Mouse (Mus musculus) frontal cortex, postnatal 36 days (tissue): ENCODE data around the gene Fignl2.

Experiments
- DNase-seq, 2 experiments: peaks; one replicate each; pipeline ENCODE4 v3.0.0; 2022; ENCODE audit warnings: low spot score in 2 of 2

Gene Fignl2

DNA sequence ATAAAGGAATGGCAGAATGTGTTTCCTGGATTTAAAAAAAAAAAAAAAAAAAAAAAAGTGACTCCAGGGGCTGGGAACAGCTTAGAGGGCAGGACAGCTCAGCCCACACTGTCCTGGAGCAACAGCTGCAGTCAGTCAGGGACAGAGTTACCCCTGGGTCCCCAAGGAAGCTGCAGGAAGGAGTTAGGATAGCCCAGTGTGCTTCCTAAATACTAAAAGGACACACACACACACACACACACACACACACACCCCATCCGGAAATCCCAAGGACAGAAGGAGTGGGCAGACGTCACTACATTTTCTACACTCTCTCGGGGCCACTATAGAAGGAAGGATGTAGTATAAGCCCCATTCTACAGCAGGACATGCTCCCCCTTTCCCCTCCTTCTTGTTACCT, 10.3 kb downstream of the Fignl2 start:
- DNase-seq = no peak

- DNase-seq = no peak
Measured at GRCm38 (mm10) chr15:101066920-101067696, 11.3 kb downstream of the Fignl2 start.

- no peak for DNase-seq
Measured at GRCm38 (mm10) chr15:101066364-101066847, 12.0 kb downstream of the Fignl2 start.

DNA sequence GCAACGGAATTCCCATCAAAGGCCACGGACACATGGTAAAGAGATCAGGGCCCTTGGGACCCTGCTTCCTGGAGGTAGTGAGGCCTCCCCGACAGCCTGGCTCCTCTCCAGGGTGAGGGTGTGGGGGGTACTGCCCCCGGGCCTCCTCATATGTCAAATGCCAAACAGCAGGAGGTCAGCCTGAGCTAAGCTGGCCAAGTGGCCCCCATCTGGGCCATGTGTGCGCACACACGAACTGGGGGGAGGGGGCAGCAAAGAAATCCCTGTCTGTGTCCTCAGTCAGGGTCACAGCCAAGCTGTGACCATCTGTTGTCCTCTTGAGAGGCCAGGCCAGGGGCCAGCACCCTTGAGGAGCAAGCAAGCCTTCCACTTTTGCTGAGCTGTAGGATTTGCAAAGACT, 13.3 kb downstream of the Fignl2 start:
- DNase-seq = no peak

DNA sequence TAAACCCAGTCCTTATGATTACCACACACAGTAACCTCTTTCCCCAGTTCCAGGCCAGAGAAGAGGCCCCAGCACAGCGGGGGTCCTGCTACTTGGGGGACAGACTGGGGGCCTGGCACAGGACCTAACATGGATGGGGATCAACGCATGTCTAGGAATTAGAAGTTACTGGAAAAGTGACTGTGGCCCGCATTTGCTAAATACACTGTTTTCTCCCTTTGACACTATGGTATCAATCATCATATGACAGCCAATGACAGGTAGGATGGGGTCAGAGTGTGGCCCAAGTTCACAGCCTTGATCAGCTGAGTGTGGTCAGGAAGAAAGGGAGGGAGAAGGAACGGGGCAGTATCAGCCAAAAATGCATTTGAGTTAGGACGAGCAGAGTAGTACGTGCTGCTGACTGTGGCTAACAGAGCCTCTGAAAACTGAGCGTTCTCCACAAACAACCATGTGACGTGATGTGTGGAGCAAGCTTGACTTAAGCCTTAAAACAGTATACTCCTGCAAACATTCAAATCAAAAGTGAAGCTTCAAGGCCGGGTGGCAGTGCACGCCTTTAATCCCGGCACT, 18.0 kb downstream of the Fignl2 start:
- no peak for DNase-seq

DNA sequence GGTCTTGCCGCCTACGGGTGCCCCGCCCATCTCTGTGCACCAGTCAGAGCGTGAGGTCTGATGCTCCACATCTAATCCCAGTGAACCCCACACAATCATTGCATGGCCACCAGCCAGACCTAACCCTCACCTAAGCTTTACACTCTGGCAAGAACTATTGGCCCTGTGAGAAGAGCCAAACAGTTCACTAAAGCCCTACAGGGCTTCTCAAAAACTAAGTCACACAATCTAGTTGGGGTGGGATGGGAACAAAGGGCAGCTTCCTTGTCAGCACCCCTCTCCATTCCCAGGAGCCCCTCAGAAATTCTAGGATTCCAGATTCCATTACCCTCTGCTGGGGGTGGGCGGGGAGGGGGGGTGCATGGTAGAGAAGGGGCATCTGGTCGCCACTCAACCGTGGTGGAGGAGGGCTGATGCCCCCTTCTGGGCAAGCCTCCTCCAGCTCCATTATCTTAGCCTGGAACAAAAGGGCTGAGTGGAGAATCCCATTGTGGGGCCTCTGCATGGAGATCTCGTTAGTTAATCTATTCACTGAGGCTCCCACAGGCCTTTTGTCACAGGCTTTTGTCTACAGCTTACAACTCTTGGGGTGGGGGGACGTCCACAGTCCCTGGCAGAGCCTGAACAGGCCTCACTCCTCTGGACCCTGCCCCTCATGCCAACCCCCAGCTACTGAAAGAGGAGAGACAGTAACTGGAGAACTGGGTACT, 18.6 kb downstream of the Fignl2 start:
- DNase-seq = no peak

GRCm38 (mm10) chr15:101056225-101056624, 22.1 kb downstream of the Fignl2 start:
- peak in 1 of 2 experiments; percentile 75 for DNase-seq

- DNase-seq = no peak
Measured at GRCm38 (mm10) chr15:101054541-101054940, 23.8 kb downstream of the Fignl2 start.

DNA sequence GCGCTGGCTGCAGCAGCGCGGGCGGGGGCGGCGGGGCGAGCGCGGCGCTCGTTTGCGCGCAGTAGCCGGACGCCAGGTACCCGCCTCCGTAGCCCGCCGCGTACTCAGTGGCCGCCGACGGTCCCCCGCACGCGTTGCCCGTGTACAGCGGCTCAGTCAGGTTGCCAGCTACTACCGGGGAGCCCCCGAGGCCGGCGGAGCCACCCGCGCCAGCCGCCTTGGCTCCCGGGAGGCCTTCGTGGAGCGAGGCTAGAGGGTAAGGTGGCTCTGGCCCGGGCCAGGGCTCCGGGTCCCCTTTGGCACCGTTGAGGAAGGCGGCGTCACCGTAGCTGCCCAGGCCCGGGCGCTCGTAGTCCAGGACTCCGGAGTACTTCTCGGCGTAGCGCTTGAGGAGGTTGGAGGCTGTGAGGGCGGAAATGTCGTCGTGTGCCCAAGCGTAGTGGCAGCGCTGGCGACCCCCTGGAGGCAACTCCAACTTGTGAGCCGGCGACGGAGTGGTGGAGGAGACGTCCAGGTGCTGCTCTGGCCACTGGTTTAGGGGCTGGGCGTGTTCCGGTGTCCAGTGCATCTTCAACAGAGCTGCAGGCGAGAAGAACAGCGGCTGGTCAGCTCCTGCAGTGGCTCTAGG, 24.4 kb downstream of the Fignl2 start:
- no peak for DNase-seq

GRCm38 (mm10) chr15:101052560-101053501, 25.5 kb downstream of the Fignl2 start:
- DNase-seq = no peak

DNA sequence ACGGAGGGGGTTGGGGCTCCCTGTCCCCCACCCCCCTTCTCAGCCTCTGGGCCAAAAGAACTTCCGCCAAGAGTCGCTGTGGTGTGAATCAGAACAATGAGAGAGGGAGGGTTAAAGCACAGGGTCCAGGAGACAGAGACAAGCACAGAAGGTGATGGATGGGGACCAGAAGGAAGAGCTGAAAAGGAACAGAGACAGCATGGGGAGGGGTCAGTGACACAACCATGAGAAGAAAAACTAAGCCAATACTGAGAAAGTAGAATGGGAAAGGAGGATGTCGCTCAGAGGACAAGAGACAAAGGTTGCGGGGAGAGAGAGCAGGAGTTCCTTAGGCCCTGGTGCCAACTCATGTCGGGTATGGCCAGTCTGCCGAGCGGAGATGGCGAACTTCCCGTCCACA, 26.5 kb downstream of the Fignl2 start:
- DNase-seq = no peak

DNA sequence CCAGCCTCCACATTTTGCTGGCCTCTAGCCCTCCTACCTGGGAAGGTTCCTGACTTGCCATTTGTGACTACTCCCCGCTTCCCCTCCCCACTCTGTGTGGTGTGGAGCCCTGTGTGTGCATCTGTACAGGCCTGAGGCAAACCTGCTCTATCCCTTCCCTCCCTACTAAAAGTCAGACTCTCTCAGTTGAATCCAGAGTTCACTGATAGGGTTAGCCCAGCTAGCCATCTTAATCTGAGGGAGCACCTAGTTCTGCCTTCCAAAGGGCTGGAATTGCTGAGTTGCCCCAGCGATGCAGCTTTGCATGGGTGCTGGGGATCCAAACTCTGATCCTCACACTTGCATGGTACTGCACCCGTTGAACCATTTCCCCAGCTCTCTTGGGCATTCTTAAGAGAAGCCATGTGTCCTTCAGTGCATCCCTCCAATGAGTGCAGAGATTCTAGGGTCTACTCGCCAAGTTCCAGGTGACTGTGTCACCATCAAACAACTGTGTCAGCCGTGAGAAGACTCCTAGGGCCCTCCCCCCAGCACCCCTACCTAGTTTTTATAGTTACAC, 29.9 kb downstream of the Fignl2 start:
- no peak for DNase-seq

GRCm38 (mm10) chr15:101047194-101047555, 31.2 kb downstream of the Fignl2 start, which contains the start of gene Gm47841:
TSS of gene Gm47841 (minus strand) at chr15:101047397.
- no peak for DNase-seq

DNA sequence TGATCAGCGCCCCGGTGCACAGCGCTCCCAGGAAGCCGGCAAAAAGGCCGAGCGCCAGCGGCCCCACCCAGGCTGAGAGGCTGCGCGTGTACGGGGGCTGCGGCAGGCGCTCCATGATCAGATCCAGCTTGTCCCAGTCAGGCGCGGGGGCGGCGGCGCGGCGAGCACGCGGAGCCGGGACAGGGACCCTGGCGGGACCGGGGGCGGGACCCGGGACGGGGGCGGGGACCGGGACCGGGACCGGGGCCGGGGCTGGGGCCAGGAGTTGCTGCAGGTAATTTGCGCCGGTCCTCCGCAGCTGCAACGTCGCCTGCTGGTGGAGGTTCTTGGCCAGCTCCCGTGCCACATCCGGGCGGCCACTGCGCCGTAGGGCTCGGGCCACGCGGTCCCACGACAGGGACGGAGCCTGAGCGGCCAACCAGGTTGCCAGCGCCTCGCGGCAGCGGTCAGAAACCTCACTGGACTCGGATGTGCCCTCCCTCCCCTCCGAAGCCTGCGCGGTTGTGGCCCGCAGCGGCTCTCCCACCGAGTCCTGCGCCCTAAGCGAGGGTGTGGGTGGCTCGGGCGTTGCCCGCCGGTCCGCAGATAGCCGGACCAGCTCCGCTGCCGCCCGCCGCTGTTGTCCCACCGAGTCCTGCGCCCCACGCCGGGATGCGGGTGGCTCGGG, 31.7 kb downstream of the Fignl2 start:
- DNase-seq = peak; percentile 48 to 49

GRCm38 (mm10) chr15:101046039-101046526, 32.3 kb downstream of the Fignl2 start:
- DNase-seq = no peak

GRCm38 (mm10) chr15:101044531-101044930, 33.8 kb downstream of the Fignl2 start:
- DNase-seq = no peak

DNA sequence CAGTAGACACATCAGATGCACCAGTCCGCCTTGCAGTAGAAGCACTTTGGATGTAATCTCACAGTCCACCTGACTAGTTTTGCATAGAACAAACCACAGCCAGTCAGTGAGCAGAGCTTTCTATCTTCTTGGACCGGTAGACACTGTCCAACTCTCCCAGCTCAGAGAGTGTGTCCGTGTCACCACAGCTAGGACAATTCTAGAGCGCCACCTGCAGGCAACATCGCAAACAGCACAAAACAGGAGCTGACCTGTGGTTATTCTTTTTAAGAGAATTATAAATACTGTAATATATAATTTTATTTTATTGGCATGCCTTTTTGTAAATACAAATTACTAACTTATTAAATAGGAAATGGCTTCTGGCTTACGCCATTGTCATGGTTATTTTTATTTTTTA, 35.8 kb downstream of the Fignl2 start:
- peak; percentile 73 to 83 for DNase-seq

GRCm38 (mm10) chr15:101041966-101042365, 36.4 kb downstream of the Fignl2 start:
- no peak for DNase-seq

DNA sequence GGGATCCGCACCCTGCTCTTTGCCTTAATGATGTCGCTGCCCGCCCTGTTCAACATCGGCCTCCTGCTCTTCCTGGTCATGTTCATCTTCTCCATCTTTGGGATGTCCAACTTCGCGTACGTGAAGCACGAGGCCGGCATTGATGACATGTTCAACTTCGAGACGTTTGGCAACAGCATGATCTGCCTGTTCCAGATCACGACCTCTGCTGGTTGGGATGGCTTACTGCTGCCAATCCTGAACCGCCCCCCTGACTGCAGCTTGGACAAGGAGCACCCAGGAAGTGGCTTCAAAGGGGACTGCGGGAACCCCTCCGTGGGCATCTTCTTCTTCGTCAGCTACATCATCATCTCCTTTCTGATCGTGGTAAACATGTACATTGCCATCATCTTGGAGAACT, 38.7 kb downstream of the Fignl2 start:
- DNase-seq = no peak

GRCm38 (mm10) chr15:101028960-101029359, 49.4 kb downstream of the Fignl2 start:
- DNase-seq = no peak
